Mouse (Mus musculus) embryonic fibroblast, embryonic 13.5 days (primary cell): ENCODE measurements around the gene Gtse1.

Experiments
- CTCF ChIP-seq: IDR thresholded peaks from 2 replicates; pipeline ENCODE4 v1.5.1; 2011; ENCODE audit warnings: mild to moderate bottlenecking, control low read depth, low read length, moderate library complexity, borderline replicate concordance; ENCODE audit not compliant: insufficient read depth
- POLR2A ChIP-seq: IDR thresholded peaks from 2 replicates; pipeline ENCODE4 v1.6.1; 2011; ENCODE audit warnings: low read depth, mild to moderate bottlenecking, control low read depth, low read length, moderate library complexity

DNA sequence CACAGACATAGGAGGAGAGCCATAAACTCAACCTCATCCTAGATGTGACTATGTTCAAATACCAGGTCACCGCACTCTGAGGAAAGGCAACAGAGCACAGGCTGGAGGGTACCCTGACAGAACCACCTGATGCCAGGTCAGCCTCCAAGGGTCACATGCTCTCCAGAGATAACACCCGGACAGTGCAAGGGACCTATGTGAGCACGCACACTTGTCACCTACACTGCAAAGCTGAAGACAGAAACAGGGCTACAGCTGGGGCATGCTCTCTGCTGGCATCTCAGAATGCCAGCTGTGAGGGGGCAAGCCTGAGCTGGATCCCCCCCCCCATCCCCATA, 49.9 kb downstream of the Gtse1 start:
- no peak for TF ChIP-seq CTCF
- no peak for TF ChIP-seq POLR2A
